Mouse (Mus musculus): ENCODE measurements around the gene Ccdc74a.
"Not testable (repeated sequence)": the region's sequence is repeated elsewhere in the genome, so short reads cannot be mapped to it uniquely, and the experiment has no call there.

Gene Ccdc74a

DNA sequence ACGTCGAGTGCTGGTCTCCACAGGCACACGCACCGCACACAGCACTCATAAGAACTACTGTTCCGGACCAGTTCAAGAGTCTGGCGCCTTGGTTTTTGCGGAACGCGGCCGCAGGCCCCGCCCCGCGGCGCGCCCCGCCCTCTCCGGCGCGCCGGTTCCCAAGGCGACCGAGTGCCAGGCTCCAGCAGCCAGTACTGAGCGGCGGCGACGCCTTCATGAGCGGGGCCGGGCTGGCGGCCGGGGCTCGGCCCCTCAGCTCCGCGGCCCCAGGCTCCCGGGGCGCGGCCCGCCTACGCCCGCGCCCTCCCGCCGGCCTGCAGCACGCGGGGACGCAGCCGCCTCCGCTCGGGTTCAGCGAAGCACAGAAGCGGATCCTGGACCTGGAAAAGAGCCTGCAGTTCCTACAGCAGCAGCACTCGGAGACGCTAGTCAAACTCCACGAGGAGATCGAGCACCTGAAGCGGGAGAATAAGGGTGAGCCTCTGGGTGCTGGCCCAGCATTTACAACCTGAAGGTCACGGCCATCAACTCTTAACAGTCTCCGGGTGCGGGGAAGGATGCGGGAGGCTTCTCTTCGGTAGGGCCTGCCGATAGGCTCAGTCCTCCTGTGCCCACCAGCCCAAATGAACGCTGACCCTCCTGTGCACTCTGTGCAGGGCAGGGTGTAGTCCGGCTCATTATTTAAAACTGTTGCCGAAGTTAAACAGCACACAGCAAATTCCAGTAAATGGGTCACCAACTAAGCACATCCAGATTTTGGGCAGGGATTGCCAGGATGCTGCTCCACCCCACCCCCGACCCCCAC is at the start of gene Ccdc74a:
Gene Ccdc74a (plus strand): TSS at position 161 of the 805 bp plus-strand sequence.
- DNase-seq (ENCODE audit: low spot score) = peak; percentile 83

- no peak for DNase-seq (ENCODE audit: low spot score)
Observed at GRCm38 (mm10) chr16:17600944-17601562, 45.2 kb upstream of the Ccdc74a start.

DNA sequence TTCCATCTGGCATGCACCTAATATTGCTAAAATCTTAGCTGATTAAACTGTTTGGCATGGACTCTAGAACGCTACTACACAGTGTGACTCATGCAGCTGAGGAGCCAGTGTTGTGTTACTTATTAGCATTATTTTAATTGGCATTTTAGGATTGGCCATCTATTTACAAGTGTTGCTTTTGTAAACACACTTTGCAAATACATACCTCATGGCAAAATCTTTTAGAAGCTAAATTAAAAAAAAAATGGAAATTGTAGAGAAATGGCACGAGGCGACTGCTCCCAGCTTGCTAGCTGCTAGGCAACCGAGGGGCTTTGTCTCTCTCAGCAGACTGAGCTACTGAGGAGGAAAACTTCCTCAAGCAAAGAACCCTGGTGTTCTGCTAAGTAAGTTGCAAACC is 41.3 kb upstream of the Ccdc74a start:
- DNase-seq (ENCODE audit: low spot score) = no peak

GRCm38 (mm10) chr16:17605684-17606083 is 40.6 kb upstream of the Ccdc74a start:
- DNase-seq (ENCODE audit: low spot score) = no peak

- no peak for DNase-seq (ENCODE audit: low spot score)
Observed at GRCm38 (mm10) chr16:17611383-17611782, 34.9 kb upstream of the Ccdc74a start.

DNA sequence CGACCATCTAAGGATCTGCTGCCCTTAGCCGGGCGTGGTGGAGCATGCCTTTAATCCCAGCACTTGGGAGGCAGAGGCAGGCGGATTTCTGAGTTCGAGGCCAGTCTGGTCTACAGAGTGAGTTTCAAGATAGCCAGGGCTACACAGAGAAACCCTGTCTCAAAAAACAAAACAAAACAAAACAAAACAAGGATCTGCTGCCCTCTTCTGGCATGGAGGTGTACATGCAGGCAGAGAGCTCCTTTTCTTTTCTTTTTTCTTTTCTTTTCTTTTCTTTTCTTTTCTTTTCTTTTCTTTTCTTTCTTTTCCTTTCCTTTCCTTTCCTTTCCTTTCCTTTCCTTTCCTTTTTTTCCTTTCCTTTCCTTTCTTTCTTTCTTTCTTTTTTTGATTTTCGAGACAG is 31.5 kb upstream of the Ccdc74a start:
- DNase-seq (ENCODE audit: low spot score) = not testable (repeated sequence)

GRCm38 (mm10) chr16:17616212-17616611 is 30.1 kb upstream of the Ccdc74a start:
- DNase-seq (ENCODE audit: low spot score) = no peak

GRCm38 (mm10) chr16:17617922-17618565 is 28.2 kb upstream of the Ccdc74a start:
- peak; percentile 61 for DNase-seq (ENCODE audit: low spot score)

DNA sequence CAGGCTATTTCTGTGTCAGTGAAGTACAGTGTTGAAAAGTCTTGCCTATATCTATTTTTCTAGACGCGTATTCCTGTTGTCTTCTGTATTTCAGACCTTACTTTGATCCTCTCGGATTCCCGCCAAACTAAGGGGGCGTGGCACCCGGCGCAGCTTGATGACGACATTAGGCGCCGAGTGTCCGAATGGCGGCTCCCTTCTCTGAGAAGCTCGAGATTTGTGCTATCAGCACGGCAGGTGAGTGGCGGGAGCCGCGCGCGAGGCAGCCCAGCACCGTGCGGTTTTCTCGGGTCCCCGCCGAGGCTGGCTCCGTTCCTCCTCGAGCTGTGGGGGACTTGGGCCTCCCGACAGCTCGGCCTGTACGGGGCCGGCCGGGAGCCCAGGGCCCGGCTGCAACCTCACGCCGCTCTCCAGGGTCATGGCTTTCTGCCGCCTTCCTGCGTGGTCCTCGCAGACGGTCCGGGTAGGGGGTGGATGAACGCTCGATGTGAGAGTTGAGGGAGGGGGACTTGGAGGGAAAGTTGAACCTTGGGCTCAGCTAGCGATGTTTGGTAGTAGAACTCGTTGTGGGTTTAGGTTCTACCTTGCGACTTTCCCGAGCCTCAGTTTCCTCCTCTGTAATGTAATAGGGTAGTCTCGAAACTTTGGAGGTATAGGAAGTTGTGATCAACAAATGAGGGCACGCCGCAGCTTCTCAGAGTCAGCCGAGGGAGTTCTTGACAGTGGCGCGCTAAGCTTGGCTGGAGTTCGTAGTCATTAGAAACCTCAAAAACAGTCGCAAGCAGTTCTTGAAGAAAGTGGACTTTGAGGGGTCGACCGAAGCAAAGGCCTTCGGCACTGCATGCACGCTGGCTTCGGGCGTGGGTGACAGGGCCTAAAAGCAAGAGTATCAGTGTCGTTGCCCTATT is 26.8 kb upstream of the Ccdc74a start, which contains the start of gene Smpd4:
Gene Smpd4 (plus strand): TSS at position 157 of the 908 bp plus-strand sequence.
- peak; percentile 93 for DNase-seq (ENCODE audit: low spot score)

GRCm38 (mm10) chr16:17621936-17622335 is 24.3 kb upstream of the Ccdc74a start:
- no peak for DNase-seq (ENCODE audit: low spot score)

DNA sequence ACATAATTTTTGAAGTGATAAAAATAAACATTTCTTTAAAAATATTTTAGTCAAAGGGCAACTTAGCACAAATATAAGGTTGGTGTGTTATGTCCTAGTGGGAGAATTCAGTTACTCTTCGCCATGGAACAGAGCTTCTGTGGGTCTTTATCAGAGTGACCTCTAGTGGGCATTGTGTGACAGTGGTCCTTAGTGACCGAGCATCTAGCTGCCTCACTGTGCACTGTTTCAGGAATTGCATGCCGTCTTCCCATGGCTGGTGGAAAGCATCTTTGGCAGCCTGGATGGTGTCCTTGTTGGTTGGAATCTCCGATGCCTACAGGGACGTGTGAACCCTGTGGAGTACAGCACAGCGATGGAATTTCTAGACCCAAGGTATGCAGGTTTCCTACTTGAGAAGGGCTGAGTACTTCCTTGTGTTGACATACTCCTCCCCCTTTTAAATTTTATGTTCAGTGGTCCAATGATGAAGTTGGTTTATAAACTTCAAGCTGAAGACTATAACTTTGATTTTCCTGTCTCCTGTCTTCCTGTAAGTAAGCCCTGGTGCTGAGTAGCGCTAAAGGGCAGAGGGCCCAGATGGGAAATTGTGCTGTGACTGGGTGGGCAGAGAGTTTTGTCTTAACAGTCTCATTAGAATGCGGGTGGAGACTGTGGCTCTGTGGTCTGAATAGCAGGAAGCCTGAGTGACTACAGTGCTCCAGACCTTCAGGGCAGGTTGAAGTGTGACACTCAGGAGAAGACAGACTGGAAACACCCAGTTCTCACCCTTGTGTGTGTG is 20.6 kb upstream of the Ccdc74a start:
- DNase-seq (ENCODE audit: low spot score) = no peak

- DNase-seq (ENCODE audit: low spot score) = no peak
Observed at GRCm38 (mm10) chr16:17626269-17626555, 20.1 kb upstream of the Ccdc74a start.

GRCm38 (mm10) chr16:17632580-17632979 is 13.7 kb upstream of the Ccdc74a start:
- no peak for DNase-seq (ENCODE audit: low spot score)

DNA sequence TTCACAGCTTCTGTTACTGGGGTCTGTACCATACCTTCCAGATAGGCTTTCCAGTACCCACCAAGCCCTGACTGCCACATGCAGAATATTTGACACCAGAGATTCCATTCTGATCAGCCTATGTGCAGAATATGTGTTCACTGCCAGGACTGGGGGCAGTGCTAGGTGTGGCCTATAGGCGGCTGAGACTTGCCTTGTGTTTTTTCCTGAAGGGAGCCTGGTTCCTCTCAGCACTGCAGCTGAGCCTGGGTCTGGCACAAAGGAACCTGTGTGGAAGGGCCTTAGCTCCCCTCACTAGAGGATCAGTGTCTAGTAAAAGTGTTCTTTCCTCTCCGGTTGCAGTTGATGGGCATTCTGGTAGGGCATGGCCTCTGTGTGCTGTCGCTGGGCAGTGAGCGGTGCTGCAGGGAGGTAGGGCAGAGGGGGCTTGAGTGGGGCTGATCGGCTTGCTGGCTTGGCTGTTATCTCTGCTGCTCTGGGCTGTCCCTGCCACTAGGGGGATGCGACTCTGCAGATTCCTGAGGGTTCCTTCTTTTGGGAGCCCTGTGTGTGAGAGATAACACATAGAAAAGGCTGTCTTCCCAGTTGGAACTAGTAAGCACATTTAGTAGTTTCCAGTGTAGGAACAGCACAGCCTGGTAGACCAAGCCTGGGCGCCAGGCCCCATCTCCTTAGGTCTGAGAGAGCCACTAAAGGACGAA is 12.6 kb upstream of the Ccdc74a start:
- no peak for DNase-seq (ENCODE audit: low spot score)

- DNase-seq (ENCODE audit: low spot score) = no peak
Observed at GRCm38 (mm10) chr16:17636904-17637303, 9.4 kb upstream of the Ccdc74a start.

DNA sequence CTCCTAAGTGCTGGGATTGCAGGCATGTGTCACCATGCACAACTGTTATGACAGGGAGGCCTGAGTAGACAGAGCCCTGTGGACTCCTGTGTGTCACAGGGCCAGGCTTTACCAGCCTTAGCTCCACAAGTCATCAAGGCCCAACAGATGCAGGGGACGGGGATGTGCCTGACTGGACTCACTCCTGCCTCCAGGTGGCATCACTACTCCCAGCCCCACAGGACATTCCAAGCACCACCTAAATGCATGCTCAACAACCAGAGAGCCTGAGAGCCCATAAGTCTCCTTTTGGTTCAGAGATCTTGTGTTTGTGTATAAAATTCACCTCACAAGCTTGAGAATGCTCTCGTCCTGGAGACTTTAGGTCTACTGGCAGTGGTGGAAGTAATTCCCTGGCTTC is 8.7 kb upstream of the Ccdc74a start:
- DNase-seq (ENCODE audit: low spot score) = no peak

DNA sequence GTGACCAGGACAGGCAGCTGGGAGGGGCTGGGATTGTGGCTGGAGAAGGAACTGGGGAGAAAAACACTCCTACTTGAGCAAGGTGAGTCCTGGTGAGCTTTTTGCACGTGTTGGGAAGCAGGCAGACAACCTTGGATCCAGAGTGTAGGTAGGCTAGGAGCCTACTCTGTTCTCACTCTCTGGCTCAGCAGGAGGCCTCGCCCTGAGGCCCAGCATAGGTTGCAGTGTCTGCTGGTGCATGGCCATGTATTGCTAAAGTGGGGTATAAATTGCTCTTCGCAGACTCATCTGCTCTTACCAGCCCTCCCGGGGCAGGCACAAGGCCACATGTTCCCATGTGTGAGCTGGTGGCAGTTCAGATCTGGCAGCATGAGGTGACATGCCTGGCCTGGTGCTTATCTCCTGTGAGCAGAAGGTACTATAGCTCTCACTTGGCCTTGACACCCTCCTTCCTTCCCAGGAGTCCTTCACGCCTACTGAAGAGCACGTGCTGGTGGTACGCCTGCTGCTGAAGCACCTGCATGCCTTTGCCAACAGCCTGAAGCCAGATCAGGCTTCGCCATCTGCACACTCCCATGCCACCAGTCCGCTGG is 8.1 kb upstream of the Ccdc74a start:
- peak; percentile 63 for DNase-seq (ENCODE audit: low spot score)

- DNase-seq (ENCODE audit: low spot score) = no peak
Observed at GRCm38 (mm10) chr16:17639081-17639480, 7.2 kb upstream of the Ccdc74a start.

DNA sequence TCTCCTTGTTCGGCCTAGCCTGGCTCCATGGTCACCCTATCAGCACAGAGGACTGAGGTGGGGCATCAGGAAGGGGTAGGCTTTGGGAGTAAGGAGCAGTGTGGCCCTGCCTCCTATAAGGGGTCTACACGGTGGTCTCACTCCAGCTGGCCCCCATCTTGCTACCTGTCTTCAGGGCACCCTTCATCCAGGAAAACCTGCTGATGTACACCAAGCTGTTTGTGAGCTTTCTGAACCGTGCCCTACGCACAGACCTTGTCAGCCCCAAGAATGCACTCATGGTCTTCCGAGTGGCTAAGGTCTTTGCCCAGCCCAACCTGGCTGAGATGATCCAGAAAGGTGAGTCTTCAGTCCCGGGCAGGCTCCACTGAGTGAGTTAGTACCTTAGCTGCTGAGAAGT is 6.3 kb upstream of the Ccdc74a start:
- DNase-seq (ENCODE audit: low spot score) = no peak

GRCm38 (mm10) chr16:17640706-17641105 is 5.6 kb upstream of the Ccdc74a start:
- DNase-seq (ENCODE audit: low spot score) = no peak

Measured in spleen, adult 12 weeks (tissue).